Mouse (Mus musculus) inflammation-experienced regulatory T-cells, adult 6 months (primary cell): ENCODE measurements around the gene Gatd1. TPM values are rescaled to one million over a fixed set of nuclear protein-coding genes. Genes with fewer than 3 reads are reported as not detected.
"Not testable (repeated sequence)": the region's sequence is repeated elsewhere in the genome, so short reads cannot be mapped to it uniquely, and the experiment has no call there.

Experiments used
- ATAC-seq: one replicate; pipeline ENCODE4 v1.8.0; 2017
- polyA plus RNA-seq, 3 experiments: library from polyadenylated mRNA; unstranded; fragments of 100-300 nt; shearing (Covaris generic); gene quantifications; one replicate each; pipeline ENCODE4 v1.2.1; 2017

Gene Gatd1
- polyA plus RNA-seq: 100 to 1,000 TPM in 1 of 3 experiments, 10 to 100 TPM in 2; 70.1 to 108 (median 91.4) TPM

DNA sequence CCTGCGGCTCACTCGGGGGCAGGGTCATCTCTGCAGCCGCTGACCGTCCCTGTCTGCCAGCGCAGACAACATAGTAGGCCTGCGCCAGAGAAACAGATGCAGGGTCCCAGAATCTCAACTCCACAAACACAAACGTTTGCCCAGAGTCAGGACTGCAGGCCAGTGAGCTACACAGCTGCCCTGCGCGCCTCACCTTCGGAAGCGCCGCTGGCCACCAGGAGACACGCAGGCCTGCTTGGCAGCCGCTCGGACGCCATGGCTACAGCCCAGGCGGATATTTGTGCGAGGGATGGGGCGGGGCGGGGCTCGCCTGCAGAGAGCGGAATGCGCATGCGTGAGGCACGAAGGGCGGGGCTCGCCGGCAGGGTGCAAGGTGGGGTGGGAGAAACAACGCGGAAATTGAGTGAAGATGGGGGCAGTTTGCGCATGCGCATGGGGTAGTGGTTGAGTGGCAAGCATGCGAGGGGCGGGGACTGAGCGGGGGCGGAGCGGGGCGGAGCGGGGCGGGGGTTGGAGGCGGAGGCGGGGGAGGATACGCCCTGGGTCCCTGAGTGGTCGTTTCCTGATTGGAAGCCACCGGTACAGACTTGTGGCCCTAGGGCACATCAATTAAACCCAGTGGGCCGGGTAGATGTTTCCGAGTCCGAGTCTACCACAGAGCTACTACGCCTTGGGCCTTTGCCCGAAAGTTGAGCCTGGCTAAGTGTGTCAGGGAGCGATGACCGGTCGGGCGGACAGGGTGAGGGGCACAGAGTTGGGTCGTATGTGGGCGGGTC lies at the start of gene Gatd1:
Gene Gatd1 (minus strand): TSS at position 328 of the 776 bp plus-strand sequence.
- peak; percentile 85 for ATAC-seq

DNA sequence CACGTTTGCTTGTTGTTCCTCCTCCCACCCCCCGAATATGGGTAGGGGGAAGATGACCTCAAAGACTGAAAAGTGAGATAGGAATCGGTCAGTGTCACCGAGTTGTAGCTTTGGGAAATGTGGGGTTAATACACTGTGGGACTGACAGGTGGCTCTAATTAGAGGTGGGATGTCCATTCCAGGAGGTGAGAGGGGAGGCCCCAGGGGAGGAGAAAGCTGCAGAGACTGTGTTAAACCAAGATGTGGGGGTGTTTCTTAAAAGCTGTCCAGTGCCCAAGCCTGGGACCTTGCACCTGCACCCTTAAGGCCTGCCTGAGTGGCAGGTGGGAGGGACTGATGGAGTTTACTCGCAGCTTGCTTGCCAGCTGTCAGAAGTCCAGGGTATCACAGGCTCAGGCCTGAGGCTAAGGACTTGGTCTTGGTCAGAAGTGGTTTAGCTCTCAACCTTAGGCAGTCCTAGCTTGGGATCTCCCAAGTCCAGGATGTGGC lies 48.4 kb upstream of the Gatd1 start:
- ATAC-seq: no peak

DNA sequence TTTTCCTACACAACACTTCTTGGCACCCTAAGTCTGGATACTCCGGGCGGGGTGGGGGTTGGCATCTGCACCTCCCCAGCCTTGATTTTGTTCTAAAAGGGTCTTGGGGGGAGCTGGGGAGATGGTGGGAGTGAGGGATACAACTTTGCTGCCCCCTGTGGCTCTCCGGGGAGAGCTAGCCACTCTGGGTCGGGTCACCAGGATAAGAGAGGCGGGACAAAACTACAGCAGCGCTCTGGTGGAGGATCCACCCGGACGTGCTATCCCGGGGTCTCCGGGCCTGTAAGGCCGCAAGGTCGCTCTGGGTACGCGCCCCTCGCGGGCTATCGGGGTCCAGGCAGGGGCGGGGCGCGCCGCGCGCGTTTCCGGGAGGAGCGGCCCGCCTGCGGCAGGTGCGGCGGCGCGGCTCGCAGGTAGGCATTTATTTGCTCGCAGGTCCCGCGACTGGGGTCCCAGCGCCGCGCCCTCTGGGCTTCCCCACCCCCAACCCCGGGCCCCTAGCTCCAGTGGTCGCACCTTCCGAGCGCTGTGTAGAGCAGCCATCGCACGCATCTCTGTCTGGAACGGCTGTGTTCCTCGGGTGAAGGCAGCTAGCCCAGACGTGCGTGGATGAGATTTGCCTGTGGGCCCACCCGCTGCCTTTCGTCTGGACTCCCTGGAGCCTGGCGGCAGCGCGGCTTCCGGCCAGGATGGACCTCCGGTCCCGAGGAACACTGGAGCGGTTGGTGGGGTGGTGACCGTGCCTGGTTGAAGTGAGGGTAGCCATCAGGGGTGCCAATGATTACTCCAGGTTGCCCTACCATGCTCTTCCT lies 47.8 kb upstream of the Gatd1 start:
- ATAC-seq: no peak

DNA sequence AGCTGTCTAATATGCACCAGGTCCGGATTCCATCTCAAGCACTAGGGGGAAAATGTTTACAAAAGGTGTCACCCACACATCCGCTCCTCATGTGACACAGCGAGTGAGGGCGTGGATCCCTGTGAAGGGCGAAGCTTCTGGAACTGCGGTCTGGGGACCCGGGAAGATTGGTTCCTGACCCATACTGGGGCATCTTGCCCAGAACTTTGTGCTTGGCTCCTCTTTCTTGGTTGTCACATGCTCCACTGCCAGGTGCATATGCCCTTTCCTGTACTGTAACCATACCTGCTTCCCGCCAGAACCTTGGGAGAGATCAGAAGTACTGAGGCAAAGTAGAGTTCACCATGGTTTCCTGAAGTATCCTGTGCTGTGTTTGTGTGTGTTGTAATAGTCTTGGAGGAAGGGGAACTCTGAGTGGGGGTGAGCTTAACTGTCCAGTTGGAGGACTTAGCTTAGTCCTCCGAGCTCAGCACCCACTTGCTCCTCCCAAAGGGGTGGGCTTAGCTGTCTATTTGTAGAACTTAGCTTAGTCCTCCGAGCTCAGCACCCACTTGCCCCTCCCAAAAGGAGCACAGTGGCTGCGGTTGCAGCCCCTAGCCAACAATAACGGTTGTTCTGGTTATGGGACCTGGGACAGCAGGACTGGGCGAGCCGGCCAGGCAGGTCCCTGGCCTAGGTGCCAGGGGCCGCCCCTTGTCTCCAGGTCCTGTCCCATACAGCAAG lies 46.6 kb upstream of the Gatd1 start, which contains the start of gene Cracr2b:
Gene Cracr2b (plus strand): TSS at position 704 of the 723 bp plus-strand sequence.
- ATAC-seq: no peak

DNA sequence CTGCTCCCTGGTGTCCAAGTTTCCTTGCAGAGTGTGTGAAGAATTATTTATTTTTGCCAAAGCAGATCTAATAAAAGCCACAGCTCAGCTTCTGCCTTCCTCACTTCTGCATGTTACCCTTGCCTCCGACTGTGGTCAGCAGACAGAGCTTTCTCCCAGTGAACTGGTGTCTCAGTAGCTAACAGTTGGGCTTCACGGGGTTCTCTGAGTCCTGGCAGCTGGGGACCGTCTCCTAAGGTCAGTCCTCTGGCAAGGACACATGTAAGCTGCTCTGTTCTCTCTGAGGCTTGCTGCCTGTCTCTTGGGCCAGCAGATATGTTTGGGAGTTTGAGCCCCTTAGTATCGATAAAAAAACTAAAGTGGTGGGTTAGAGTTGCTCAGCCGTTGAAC lies 46.1 kb upstream of the Gatd1 start:
- ATAC-seq: no peak

DNA sequence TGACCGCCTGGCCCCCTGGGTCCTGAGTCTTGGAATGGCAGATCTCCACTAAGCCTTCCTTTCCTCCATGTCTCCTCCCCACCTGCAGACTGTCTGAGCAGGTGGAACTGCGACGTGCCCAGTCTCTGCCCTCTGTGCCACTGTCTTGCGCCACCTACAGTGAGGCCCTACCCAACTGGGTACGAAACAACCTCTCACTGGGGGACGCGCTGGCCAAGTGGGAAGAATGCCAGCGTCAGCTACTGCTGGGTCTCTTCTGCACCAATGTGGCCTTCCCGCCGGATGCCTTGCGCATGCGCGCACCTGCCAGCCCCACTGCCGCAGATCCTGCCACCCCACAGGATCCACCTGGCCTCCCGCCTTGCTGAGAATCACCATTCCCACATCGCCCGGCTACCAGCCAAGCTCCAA lies 45.4 kb upstream of the Gatd1 start:
- ATAC-seq: no peak

DNA sequence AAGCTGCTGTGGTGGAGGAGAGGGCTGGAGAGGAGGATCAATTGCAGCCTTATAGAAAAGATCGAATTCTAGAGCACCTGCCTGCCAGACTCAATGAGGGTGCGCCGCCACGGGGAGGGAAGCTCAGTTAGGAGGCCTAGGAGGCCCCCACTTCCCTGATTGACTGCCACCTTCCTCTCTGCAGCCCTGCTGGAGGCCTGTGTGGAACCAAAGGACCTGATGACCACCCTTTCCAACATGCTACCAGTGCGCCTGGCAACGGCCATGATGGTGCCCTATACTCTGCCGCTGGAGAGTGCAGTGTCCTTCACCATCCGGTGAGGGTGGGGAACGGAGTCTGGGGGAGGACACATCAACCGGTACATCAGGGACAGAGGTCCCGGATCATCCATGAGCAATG lies 44.7 kb upstream of the Gatd1 start:
- ATAC-seq: no peak

DNA sequence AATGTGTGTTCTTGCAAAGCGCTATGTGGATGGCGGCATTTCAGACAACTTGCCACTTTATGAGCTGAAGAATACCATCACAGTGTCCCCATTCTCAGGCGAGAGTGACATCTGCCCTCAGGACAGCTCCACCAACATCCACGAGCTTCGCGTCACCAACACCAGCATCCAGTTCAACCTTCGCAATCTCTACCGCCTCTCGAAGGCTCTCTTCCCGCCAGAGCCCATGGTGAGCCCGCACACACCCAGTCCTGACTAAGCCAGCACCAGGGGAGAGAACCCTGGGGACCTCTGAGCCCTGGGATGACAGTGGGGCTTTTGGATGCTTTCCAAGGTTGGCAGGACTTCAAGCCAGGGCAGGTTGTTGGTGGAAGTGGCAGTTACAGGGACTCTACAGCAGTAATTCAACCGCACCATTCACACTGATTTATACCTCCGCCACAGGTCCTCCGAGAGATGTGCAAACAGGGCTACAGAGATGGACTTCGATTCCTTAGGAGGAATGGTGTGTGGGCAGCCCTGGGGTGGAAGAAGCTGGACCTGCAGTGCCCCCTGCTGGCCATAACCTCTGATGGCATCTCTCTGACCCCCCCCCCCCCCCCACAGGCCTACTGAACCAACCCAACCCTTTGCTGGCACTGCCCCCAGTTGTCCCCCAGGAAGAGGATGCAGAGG lies 44.2 kb upstream of the Gatd1 start:
- no peak for ATAC-seq

DNA sequence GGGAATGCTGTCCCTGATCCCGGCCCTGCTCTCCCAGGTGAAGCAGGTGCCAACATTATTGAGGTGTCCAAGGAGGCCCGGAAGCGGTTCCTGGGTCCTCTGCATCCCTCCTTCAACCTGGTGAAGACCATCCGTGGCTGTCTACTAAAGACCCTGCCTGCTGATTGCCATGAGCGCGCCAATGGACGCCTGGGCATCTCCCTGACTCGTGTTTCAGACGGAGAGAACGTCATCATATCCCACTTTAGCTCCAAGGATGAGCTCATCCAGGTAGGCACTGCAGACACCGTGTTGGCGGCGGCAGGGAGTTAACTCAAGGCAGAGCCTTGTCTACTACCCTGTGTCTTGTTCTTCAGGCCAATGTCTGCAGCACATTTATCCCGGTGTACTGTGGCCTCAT lies 43.3 kb upstream of the Gatd1 start:
- no peak for ATAC-seq

DNA sequence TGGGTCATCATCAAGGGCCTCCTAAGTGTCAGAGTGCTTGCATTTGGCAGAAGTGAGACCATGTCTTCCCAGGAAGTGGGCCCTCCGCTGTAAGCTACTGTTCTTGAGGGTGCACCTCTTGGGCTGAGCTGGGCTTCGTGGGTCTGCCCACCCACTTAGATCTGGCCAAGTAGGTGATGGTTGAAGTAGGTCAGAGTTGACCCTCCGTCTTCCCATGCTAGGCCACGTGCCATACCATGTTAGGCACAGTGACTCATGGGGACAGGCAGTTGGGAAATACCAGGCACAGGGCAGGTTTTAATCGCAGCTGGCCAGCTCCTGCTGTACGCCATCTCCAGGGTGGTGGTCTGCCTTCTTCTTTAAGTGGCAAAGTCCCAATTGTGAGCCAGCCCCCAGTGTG lies 42.8 kb upstream of the Gatd1 start:
- no peak for ATAC-seq

DNA sequence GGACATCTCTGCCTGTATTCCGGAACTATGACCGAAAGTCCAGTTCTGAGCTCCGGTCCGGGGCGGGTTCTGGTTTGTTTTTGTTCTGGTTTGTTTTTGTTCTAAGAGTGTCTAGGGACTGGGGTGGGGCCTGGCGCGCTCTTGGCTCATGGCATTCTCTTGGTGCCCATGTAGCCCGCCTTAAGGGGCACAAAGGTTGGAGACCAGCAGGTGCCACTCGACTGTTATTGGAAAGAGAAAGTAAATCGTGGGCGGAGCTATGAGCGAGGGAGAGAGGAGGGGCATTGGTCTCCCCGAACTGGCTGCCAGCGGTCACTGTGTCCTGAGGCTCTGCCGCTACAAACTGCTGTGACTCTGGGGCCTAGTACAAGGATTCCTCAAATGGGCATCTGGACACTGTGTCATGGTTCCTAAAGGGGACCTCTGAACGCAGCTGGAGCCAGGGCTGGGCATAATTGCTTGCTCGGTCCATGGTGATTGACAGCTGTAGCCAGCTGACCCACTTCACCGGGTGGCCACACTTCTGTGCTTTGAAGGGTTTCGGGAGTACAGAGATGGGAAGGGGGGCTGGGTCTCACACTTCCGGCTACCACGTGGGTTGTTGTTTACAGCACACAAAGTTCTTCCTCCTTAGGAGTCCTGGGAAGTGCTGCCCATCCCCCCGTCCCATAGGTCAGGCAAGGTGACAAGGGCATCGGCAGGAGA lies 41.8 kb upstream of the Gatd1 start:
- peak; percentile 39 for ATAC-seq

DNA sequence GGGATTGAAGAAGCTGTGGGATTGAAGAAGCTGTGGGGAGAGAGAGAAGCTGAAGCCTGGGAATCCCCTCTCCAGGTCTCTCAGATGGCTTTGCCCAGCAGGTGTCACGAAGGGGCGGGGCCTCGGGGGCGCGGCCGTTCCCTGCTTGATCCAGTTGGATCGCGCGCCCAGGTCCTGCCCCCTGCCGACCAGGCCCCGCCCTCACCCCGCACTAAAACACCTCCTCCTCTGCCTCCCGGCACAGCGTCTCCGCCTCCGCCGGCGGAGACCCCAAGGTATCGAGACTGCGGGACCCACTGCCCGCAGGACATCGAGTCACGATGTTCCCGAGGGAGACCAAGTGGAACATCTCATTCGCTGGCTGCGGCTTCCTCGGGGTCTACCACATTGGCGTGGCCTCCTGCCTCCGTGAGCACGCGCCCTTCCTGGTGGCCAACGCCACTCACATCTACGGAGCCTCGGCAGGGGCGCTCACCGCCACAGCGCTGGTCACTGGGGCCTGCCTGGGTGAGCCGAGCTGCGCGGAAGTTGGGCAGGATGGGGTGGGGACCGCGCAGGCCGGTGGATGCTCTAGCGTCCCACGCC lies 41.1 kb upstream of the Gatd1 start, which contains the start of gene Pnpla2:
Gene Pnpla2 (plus strand): TSS at position 232 of the 585 bp plus-strand sequence.
- ATAC-seq: peak; percentile 88

DNA sequence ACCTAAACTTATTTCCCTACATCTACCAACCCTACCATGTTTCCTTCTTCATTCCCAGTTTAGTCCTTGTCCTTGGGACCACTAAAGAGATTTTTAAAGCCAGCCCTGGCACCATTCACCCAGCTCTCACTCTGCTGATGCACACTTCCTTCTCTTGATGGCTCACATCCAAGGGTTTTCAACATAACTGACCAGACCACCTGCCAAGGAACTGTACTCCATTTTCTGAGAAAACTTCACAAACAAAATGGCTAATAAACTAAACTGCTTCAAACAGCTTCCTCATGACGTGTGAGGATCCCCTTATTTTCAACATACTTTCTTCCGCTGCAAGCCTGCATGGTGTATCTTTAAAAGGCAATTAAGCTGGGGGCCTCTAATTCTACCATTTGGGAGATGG lies 39.7 kb upstream of the Gatd1 start:
- no peak for ATAC-seq

DNA sequence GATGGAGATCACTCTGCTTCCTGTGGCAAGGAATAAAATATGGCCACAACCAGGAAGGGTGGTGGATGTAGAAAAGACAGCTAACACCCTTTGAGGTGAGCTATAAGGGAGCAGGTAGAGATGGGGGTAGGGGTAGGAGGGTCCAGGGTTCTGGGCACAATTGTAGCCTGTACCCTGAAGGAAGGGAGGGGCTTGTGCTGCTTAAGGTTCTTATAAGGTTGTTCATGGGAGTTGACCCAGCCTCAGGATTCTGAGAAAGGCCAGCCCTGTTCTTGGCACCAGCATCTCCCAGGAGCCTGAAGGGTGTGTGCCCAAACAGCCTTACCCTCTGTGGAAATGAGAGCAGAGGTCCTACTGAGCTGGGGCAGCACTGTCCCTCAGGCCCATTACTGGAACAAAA lies 38.0 kb upstream of the Gatd1 start:
- no peak for ATAC-seq

DNA sequence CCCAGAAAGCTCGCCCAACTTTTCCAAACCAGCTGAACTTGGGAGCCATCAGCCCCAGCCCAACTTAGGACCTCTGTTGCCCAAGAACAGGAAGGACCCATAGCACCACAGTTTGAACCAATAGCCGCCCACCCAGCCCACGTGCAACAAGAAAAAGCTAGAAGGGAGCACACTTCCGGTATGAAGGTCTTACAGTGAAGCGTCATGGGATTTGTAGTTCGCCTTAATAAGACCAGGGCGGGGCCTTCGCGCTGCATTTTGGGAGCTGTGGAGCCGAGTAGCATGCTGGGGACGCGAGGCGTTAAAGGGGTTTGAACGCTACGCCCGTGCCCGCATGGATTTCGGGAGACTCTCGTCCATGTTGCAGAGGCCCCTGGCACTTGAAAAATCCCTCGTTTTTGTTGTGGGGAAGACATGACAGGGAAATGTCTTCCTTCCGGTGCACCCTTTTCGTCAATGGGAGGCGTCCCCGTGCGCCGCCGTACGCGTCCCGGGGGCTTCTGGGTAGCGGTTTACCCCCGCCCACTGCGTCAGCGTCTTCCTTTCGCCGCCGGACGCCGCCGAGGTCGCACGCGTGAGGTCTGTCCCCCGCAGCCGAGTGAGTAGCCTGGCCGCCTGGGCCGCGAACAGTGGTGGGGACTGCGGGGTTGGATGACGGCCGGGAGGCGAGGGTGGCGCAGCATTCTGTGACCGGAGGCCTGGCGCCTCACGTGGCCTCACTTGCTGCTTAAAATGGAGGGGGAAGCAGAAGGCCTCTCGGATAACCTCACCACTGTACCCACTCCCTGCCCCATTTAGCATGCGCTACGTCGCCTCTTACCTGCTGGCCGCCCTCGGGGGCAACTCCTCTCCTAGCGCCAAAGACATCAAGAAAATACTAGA lies 33.4 kb upstream of the Gatd1 start, which contains the start of gene Rplp2:
Gene Rplp2 (plus strand): TSS at position 261 of the 882 bp plus-strand sequence.
- ATAC-seq: peak; percentile 89

DNA sequence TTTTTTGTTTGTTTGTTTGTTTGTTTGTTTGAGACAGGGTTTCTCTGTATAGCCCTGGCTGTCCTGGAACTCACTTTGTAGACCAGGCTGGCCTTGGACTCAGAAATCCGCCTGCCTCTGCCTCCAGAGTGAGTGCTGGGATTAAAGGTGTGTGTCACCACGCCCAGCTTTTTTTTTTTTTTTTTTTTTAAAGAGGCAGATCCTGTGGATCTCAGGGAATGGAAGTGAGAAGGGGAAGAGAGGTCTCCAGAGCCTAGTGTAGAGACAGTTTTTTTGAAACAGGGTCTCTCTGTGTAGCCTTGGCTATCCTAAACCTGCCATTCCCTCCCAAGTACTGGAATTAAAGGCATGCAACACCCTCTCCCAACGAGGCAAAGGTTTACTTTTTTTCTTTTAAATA lies 32.4 kb upstream of the Gatd1 start:
- ATAC-seq: not testable (repeated sequence)

DNA sequence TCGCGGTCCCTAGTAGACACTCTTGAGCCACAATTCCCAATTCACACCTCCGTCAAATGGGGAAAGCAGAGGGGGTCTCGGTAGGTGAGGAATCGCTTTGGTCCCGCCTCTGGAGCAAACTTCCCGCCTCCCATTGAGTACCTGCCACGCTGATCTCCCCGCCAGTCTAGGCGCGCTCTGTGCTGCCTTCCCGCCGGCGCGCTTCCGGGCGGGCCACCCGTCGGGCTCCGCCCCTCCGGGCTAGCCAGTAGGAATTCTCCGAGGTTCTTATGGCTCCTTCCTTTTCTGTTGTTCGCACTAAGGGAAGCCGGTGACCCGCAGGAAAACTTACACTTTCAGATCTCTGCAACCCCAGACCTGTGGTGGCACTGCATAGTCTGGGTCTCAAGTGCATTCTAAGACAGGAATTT lies 29.9 kb upstream of the Gatd1 start, which contains the start of gene Pidd1:
Gene Pidd1 (minus strand): TSS at position 198 of the 410 bp plus-strand sequence.
- ATAC-seq: peak; percentile 36

DNA sequence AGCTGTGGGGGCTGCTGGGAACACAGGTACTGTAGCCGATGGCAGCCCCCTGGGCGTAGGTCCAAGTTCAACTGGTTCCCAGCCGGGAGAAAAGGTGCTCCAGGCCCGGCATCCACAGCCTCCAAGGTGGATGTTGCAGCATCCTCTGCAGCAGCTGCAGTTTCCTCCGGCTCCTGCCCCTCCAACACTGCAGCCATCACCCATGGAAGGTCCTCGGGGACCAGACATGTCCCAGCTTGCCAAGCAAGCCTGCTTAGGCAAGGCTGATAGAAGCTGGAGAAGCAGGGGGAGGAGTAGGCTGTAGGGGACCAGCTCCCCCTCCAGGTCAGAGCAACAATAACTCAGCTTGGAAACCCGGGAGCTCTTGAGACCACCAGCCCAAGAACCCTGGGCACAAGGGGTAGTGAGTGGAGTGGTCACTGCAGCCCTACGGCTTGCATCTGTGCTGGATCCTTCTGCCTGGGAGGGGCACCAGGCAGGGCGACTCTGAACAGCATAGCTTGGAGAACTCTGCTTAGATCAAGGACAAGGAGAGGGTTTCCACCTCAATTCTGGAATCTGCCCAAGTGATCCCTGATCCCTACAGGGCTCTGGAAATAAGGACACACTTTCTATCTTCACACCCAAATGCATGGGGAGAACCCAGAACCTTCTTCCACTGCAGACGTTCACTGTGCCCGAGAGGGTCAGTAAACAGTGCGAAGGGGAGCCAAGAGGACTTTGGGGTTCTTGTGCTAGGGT lies 29.3 kb upstream of the Gatd1 start:
- ATAC-seq: no peak

DNA sequence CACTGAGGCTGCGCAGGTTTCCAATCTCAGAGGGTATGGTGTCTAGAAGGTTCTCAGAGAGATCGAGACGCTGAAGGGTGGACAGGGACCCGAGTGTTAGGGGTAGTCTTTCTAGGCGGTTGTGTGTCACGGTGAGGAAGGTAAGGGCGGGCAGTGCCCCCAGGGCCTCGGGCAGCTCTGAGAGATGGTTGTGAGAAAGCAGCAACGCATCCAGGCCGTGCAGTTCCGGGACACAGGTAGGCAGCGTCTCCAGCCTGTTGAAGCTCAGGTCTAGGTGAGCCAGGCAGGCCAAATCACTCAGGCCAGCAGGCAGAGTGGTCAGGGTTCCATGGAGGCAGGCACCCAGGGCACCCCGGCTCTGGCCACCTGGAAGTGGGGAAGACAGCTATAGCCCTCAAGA lies 28.3 kb upstream of the Gatd1 start:
- ATAC-seq: no peak
